Mouse (Mus musculus): ENCODE results near the gene Morc2a.

- TF ChIP-seq POLR2A (IDR thresholded peaks at IDR 0.05; ENCODE audit: insufficient read depth, low read depth, low read length) (no peak), CTCF (IDR thresholded peaks at IDR 0.05) (peak; percentile 95), EP300 (IDR thresholded peaks at IDR 0.05; ENCODE audit: insufficient read depth, low read depth, low read length) (no peak)
These were observed 65.5 kb downstream of the Morc2a start for GRCm38 (mm10) chr11:3714486-3714885.
